Mouse (Mus musculus): ENCODE measurements around the gene Rpn2. TPM values are rescaled to one million over a fixed set of nuclear protein-coding genes. Genes with fewer than 3 reads are reported as not detected.
A peak's percentile ranks its signal among the peaks of the same experiment; 100 is the strongest.

Gene Rpn2
- 355 and 359 TPM in 2 replicates for polyA plus RNA-seq (2014; fragmentation: Nextera tagmentation; extraction: Ambion mirVana)

- ATAC-seq (ENCODE audit: insufficient read depth) (peak; percentile 100), DNase-seq (peak; percentile 98)
- H3K9ac ChIP-seq = peak within 1 kb of the TSS; percentile 90
- H3K4me3 ChIP-seq (ENCODE audit: low read depth, low read length) = peak within 1 kb of the TSS; percentile 94
- H3K9me3 ChIP-seq (ENCODE audit: low read depth, low read length) = no peaks in the 10 kb centered on the region
- WGBS = under 1% methylated on average over 62 of the region's 64 CpGs
- no peak for TF ChIP-seq CTCF (IDR thresholded peaks at IDR 0.05; ENCODE audit: low read depth)
- peak within 1 kb of the TSS; percentile 93 for H3K27ac ChIP-seq (ENCODE audit: low read depth)
- H3K36me3 ChIP-seq (ENCODE audit: insufficient read depth) = peaks cover 23% of the 10 kb centered on the region
- no peaks in the 10 kb centered on the region for H3K27me3 ChIP-seq (ENCODE audit: insufficient read depth, low read length)
- H3K4me1 ChIP-seq (ENCODE audit: insufficient read depth) = peaks cover 11% of the 10 kb centered on the region
- peak within 1 kb of the TSS; percentile 67 for H3K4me2 ChIP-seq
Measured at GRCm38 (mm10) chr2:157278717-157279415, at the start of gene Rpn2. Gene Rpn2 (plus strand): TSS chr2:157279017.

GRCm38 (mm10) chr2:157235946-157236345 lies 42.9 kb upstream of the Rpn2 start:
- Histone ChIP-seq H3K9me3 (ENCODE audit: low read depth, low read length) (no peaks in the 10 kb centered on the region), H3K27me3 (ENCODE audit: insufficient read depth, low read length) (no peaks in the 10 kb centered on the region), H3K4me1 (ENCODE audit: insufficient read depth) (no peaks in the 10 kb centered on the region), H3K4me2 (no peak overlapping the region), H3K36me3 (ENCODE audit: insufficient read depth) (no peaks in the 10 kb centered on the region), H3K4me3 (ENCODE audit: low read depth, low read length) (no peak overlapping the region), H3K9ac (no peak overlapping the region), H3K27ac (ENCODE audit: low read depth) (no peak overlapping the region)
- DNase-seq (no peak), ATAC-seq (ENCODE audit: insufficient read depth) (no peak)
- WGBS = 91% methylated on average over 8 of the region's 8 CpGs
- TF ChIP-seq CTCF (IDR thresholded peaks at IDR 0.05; ENCODE audit: low read depth) = no peak

- no peak overlapping the region for H3K9ac ChIP-seq
- TF ChIP-seq CTCF (IDR thresholded peaks at IDR 0.05; ENCODE audit: low read depth) = no peak
- no peak overlapping the region for H3K27ac ChIP-seq (ENCODE audit: low read depth)
- 26% methylated on average over 5 of the region's 5 CpGs for WGBS
- H3K4me1 ChIP-seq (ENCODE audit: insufficient read depth) = no peaks in the 10 kb centered on the region
- no peaks in the 10 kb centered on the region for H3K36me3 ChIP-seq (ENCODE audit: insufficient read depth)
- H3K4me3 ChIP-seq (ENCODE audit: low read depth, low read length) = no peak overlapping the region
- no peaks in the 10 kb centered on the region for H3K9me3 ChIP-seq (ENCODE audit: low read depth, low read length)
- DNase-seq = no peak
- no peak overlapping the region for H3K4me2 ChIP-seq
- H3K27me3 ChIP-seq (ENCODE audit: insufficient read depth, low read length) = no peaks in the 10 kb centered on the region
- ATAC-seq (ENCODE audit: insufficient read depth) = no peak
Measured at GRCm38 (mm10) chr2:157245001-157245400, 33.8 kb upstream of the Rpn2 start.

GRCm38 (mm10) chr2:157245603-157246002 lies 33.2 kb upstream of the Rpn2 start:
- Histone ChIP-seq H3K27ac (ENCODE audit: low read depth) (no peak overlapping the region), H3K4me3 (ENCODE audit: low read depth, low read length) (no peak overlapping the region), H3K9ac (no peak overlapping the region), H3K4me1 (ENCODE audit: insufficient read depth) (no peaks in the 10 kb centered on the region), H3K36me3 (ENCODE audit: insufficient read depth) (no peaks in the 10 kb centered on the region), H3K9me3 (ENCODE audit: low read depth, low read length) (no peaks in the 10 kb centered on the region), H3K4me2 (no peak overlapping the region), H3K27me3 (ENCODE audit: insufficient read depth, low read length) (no peaks in the 10 kb centered on the region)
- DNase-seq = no peak
- ATAC-seq (ENCODE audit: insufficient read depth) = no peak
- no peak for TF ChIP-seq CTCF (IDR thresholded peaks at IDR 0.05; ENCODE audit: low read depth)
- 68% methylated on average over 2 of the region's 2 CpGs for WGBS

- no peak overlapping the region for H3K27ac ChIP-seq (ENCODE audit: low read depth)
- no peaks in the 10 kb centered on the region for H3K36me3 ChIP-seq (ENCODE audit: insufficient read depth)
- no peak overlapping the region for H3K9ac ChIP-seq
- H3K27me3 ChIP-seq (ENCODE audit: insufficient read depth, low read length) = no peaks in the 10 kb centered on the region
- no peaks in the 10 kb centered on the region for H3K4me1 ChIP-seq (ENCODE audit: insufficient read depth)
- no peak overlapping the region for H3K4me2 ChIP-seq
- ATAC-seq (ENCODE audit: insufficient read depth) (no peak), DNase-seq (no peak)
- no peak for TF ChIP-seq CTCF (IDR thresholded peaks at IDR 0.05; ENCODE audit: low read depth)
- no peak overlapping the region for H3K4me3 ChIP-seq (ENCODE audit: low read depth, low read length)
- H3K9me3 ChIP-seq (ENCODE audit: low read depth, low read length) = no peaks in the 10 kb centered on the region
Measured at GRCm38 (mm10) chr2:157248111-157248510, 30.7 kb upstream of the Rpn2 start.

GRCm38 (mm10) chr2:157259720-157260119 lies 19.1 kb upstream of the Rpn2 start:
- Histone ChIP-seq H3K4me3 (ENCODE audit: low read depth, low read length) (no peak overlapping the region), H3K4me1 (ENCODE audit: insufficient read depth) (no peaks in the 10 kb centered on the region), H3K27ac (ENCODE audit: low read depth) (no peak overlapping the region), H3K27me3 (ENCODE audit: insufficient read depth, low read length) (no peaks in the 10 kb centered on the region), H3K9ac (no peak overlapping the region), H3K36me3 (ENCODE audit: insufficient read depth) (no peaks in the 10 kb centered on the region), H3K4me2 (no peak overlapping the region), H3K9me3 (ENCODE audit: low read depth, low read length) (no peaks in the 10 kb centered on the region)
- TF ChIP-seq CTCF (IDR thresholded peaks at IDR 0.05; ENCODE audit: low read depth) = peak; percentile 74
- ATAC-seq (ENCODE audit: insufficient read depth) = no peak
- peak; percentile 77 for DNase-seq
- WGBS = 1% methylated on average over 5 of the region's 5 CpGs

GRCm38 (mm10) chr2:157261930-157262329 lies 16.9 kb upstream of the Rpn2 start:
- no peak for TF ChIP-seq CTCF (IDR thresholded peaks at IDR 0.05; ENCODE audit: low read depth)
- ATAC-seq (ENCODE audit: insufficient read depth) (no peak), DNase-seq (peak; percentile 38)
- Histone ChIP-seq H3K9ac (no peak overlapping the region), H3K36me3 (ENCODE audit: insufficient read depth) (no peaks in the 10 kb centered on the region), H3K4me1 (ENCODE audit: insufficient read depth) (no peaks in the 10 kb centered on the region), H3K27me3 (ENCODE audit: insufficient read depth, low read length) (no peaks in the 10 kb centered on the region), H3K9me3 (ENCODE audit: low read depth, low read length) (no peaks in the 10 kb centered on the region), H3K4me3 (ENCODE audit: low read depth, low read length) (no peak overlapping the region), H3K4me2 (no peak overlapping the region), H3K27ac (ENCODE audit: low read depth) (no peak overlapping the region)
- 44% methylated on average over 5 of the region's 5 CpGs for WGBS
